Mouse (Mus musculus) embryonic facial prominence, embryonic 15.5 days (tissue): Measurements from ENCODE around the gene Grsf1. TPM values are rescaled to one million over a fixed set of nuclear protein-coding genes. Genes with fewer than 3 reads are reported as not detected.

Experiments used
- ATAC-seq: fragments of 200-750 bp; cut with Nextera tagmentation; 2 replicates; pipeline ENCODE4 v1.8.0; 2017; ENCODE audit warnings: low read depth, moderate TSS enrichment; ENCODE audit not compliant: insufficient number of reproducible peaks, low FRiP score, low TSS enrichment
- H3K27ac ChIP-seq: fragments of 300-500 bp; sonication (generic); replicated peaks from 2 replicates; pipeline ENCODE4 v1.5.1; 2015; ENCODE audit warnings: mild to moderate bottlenecking, inconsistent platforms
- H3K27me3 ChIP-seq: fragments of 300-500 bp; sonication (generic); 2 replicates; pipeline ENCODE4 v1.6.1; 2015; ENCODE audit warnings: inconsistent platforms
- H3K36me3 ChIP-seq: fragments of 300-500 bp; sonication (generic); 2 replicates; pipeline ENCODE4 v1.6.1; 2015; ENCODE audit warnings: mild to moderate bottlenecking, inconsistent platforms
- H3K4me1 ChIP-seq: fragments of 300-500 bp; sonication (generic); 2 replicates; pipeline ENCODE4 v1.6.1; 2015; ENCODE audit warnings: inconsistent platforms
- H3K4me2 ChIP-seq: fragments of 300-500 bp; sonication (generic); replicated peaks from 2 replicates; pipeline ENCODE4 v1.6.1; 2015; ENCODE audit warnings: mild to moderate bottlenecking, inconsistent platforms
- H3K4me3 ChIP-seq: fragments of 300-500 bp; sonication (generic); replicated peaks from 2 replicates; pipeline ENCODE4 v1.5.1; 2015; ENCODE audit warnings: mild to moderate bottlenecking, inconsistent platforms
- H3K9ac ChIP-seq: fragments of 300-500 bp; sonication (generic); 2 replicates; pipeline ENCODE4 v1.6.1; 2015; ENCODE audit warnings: inconsistent platforms
- H3K9me3 ChIP-seq: fragments of 300-500 bp; sonication (generic); replicated peaks from 2 replicates; pipeline ENCODE4 v1.6.1; 2016; ENCODE audit warnings: inconsistent platforms
- WGBS: fragments of 180-500 bp; shearing (Covaris S2); methylation state at CpG from one replicate; pipeline ENCODE4 v1.1.7; 2015; 5-methylcytosine and 5-hydroxymethylcytosine counted together
- polyA plus RNA-seq: library from polyadenylated mRNA; unstranded; fragments of >200 nt; fragmentation: Nextera tagmentation; extraction: Ambion mirVana; gene quantifications from 2 replicates; pipeline ENCODE4 v1.2.1, GENCODE M21; 2015

Gene Grsf1
- polyA plus RNA-seq, 1 experiment from 2014 or later, result 59.3 TPM

DNA sequence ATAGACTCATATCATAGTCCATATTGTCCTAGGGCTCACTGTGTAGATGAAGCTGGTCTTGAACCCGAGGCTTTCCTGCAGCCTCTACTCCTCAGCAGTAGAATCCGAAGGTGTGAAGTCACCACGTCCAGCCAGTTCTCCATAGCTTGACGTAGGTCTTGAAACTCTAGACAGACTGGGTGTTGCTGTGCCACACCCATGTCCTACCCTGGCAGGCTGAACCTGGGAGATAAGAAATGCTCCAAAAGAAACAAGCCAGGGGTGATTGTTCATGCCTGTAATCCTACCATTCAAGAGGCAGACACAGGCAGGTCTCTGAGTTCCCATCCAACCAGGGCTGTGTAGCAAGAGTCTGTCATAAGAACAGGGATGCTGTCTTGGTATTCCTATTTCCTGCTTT is 48.4 kb downstream of the Grsf1 start:
- no peaks in the 10 kb centered on the region for H3K9me3 ChIP-seq
- no peak overlapping the region for H3K4me3 ChIP-seq
- H3K36me3 ChIP-seq, result peaks cover 42% of the 10 kb centered on the region
- no peak overlapping the region for H3K9ac ChIP-seq
- no peak overlapping the region for H3K4me2 ChIP-seq
- no peaks in the 10 kb centered on the region for H3K27me3 ChIP-seq
- no peak for ATAC-seq
- WGBS, result 86% methylated on average over 4 of the region's 4 CpGs
- H3K4me1 ChIP-seq, result no peaks in the 10 kb centered on the region
- no peak overlapping the region for H3K27ac ChIP-seq

DNA sequence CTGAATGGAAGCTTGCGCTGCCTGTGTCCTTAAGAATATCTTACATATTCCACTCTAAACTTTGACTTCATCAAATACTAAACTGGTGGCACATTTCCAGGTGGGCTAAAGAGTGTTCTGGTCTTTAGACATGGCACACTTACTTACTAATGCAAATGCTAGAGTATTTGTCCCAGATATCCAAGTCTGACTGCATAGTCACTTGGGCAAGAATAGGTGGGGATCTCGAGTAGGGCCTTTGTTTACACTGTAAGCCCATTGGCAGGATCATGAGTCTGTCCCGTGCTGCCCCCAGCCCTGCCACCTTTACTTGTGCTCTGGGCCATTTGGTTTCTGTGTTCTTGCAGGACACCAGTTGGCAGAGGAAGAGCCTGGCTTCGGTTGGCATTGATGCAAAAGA is 59.0 kb downstream of the Grsf1 start:
- no peaks in the 10 kb centered on the region for H3K27me3 ChIP-seq
- 79% methylated on average over 4 of the region's 4 CpGs for WGBS
- no peak overlapping the region for H3K4me2 ChIP-seq
- H3K9ac ChIP-seq, result no peak overlapping the region
- no peaks in the 10 kb centered on the region for H3K9me3 ChIP-seq
- no peak for ATAC-seq
- H3K36me3 ChIP-seq, result peaks cover 25% of the 10 kb centered on the region
- no peak overlapping the region for H3K27ac ChIP-seq
- H3K4me3 ChIP-seq, result no peak overlapping the region
- no peaks in the 10 kb centered on the region for H3K4me1 ChIP-seq

DNA sequence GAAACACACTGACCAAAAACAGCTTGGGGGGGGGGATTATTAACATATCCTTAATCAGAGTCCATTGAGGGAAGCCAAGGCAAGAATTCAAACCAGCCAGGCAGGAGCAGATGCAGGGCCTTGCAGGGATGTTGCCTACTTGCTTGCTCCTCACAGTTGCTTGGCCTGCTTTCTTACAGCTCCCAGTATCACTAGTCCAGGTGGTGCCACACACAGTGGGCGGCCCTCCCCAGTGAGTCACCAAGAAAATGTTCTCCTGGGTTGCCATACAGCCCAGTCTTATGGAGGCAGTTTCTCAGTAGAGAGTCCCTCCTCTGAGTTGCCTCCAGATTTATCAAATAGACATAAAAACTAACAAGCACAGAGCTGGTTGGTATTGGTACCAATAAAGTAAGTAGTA is 61.8 kb downstream of the Grsf1 start:
- Histone ChIP-seq H3K27ac (no peak overlapping the region), H3K27me3 (no peaks in the 10 kb centered on the region), H3K36me3 (peaks cover 15% of the 10 kb centered on the region; the same call in 1 of the 2 replicates), H3K9ac (no peak overlapping the region), H3K4me3 (no peak overlapping the region), H3K4me2 (no peak overlapping the region), H3K4me1 (no peaks in the 10 kb centered on the region), H3K9me3 (no peaks in the 10 kb centered on the region)
- 92% methylated on average over 1 of the region's 1 CpGs for WGBS
- ATAC-seq, result no peak

Other genes starting within 250 kb of the Grsf1 start
- gene Ambn, start 220.2 kb downstream of the Grsf1 start, polyA plus RNA-seq, result 6.1 and 6.9 TPM in 2 replicates
- gene Enam, start 188.2 kb downstream of the Grsf1 start, polyA plus RNA-seq, result 0.05 TPM in 1 of 2 replicates, not detected in the other
- 0.15 and 0.20 TPM in 2 replicates for gene Jchain, start 148.3 kb downstream of the Grsf1 start, polyA plus RNA-seq
- gene Utp3, start 121.7 kb downstream of the Grsf1 start, polyA plus RNA-seq, result 68.3 and 72.3 TPM in 2 replicates
- gene Rufy3, start 111.1 kb downstream of the Grsf1 start, polyA plus RNA-seq, result 14.9 and 17.3 TPM in 2 replicates
- gene Mob1b, start 44.7 kb upstream of the Grsf1 start, polyA plus RNA-seq, result 10.6 and 10.8 TPM in 2 replicates
- 37.7 and 38.8 TPM in 2 replicates for gene Dck, start 88.8 kb upstream of the Grsf1 start, polyA plus RNA-seq
- gene Slc4a4, start 210.6 kb upstream of the Grsf1 start, polyA plus RNA-seq, result 2.4 and 2.8 TPM in 2 replicates